Comparison of ENCODE assay signal across 23 mouse cellular contexts in genomic region chr3:145115169-145115568, GRCm38 (mm10). TPM values are rescaled to one million over a fixed set of nuclear protein-coding genes. Genes with fewer than 3 reads are reported as not detected.
"Had no signal": no experiment of that assay in that cellular context is flagged by ENCODE, and none has a peak within 500 bp of the region (broad histone marks: within the 10 kb centered on the region; RNA-seq: fewer than 3 reads in every experiment).

No protein-coding gene starts in this region.

- H3K9ac ChIP-seq: limb, embryonic 12.5 days; limb, embryonic 15.5 days; lung, embryonic 15.5 days; midbrain, embryonic 12.5 days; midbrain, embryonic 15.5 days; neural tube, embryonic 12.5 days; neural tube, embryonic 15.5 days had no signal

- H3K4me3 ChIP-seq: limb, embryonic 12.5 days; limb, embryonic 15.5 days; lung, embryonic 15.5 days; midbrain, embryonic 12.5 days; midbrain, embryonic 15.5 days; neural tube, embryonic 12.5 days; neural tube, embryonic 15.5 days had no signal

- H3K27ac ChIP-seq: limb, embryonic 12.5 days; limb, embryonic 15.5 days; lung, embryonic 15.5 days; midbrain, embryonic 12.5 days; midbrain, embryonic 15.5 days; neural tube, embryonic 12.5 days; neural tube, embryonic 15.5 days had no signal

- H3K27me3 ChIP-seq: limb, embryonic 12.5 days; limb, embryonic 15.5 days; lung, embryonic 15.5 days; midbrain, embryonic 12.5 days; midbrain, embryonic 15.5 days; neural tube, embryonic 12.5 days; neural tube, embryonic 15.5 days had no signal

- H3K9me3 ChIP-seq: limb, embryonic 12.5 days; limb, embryonic 15.5 days; lung, embryonic 15.5 days; midbrain, embryonic 12.5 days; midbrain, embryonic 15.5 days; neural tube, embryonic 12.5 days; neural tube, embryonic 15.5 days had no signal

- H3K4me2 ChIP-seq: limb, embryonic 12.5 days; limb, embryonic 15.5 days; lung, embryonic 15.5 days; midbrain, embryonic 12.5 days; midbrain, embryonic 15.5 days; neural tube, embryonic 12.5 days; neural tube, embryonic 15.5 days had no signal

- H3K36me3 ChIP-seq: limb, embryonic 12.5 days; limb, embryonic 15.5 days; lung, embryonic 15.5 days; midbrain, embryonic 12.5 days; midbrain, embryonic 15.5 days; neural tube, embryonic 12.5 days; neural tube, embryonic 15.5 days had no signal

- ATAC-seq: intestine, postnatal 0 days; midbrain, embryonic 15.5 days had no signal

- DNase-seq: kidney, adult 2 months; kidney, postnatal 14 days; kidney, postnatal 4 days; left cerebral cortex, postnatal 4 days; lung, postnatal 10 days; lung, postnatal 4 days; retina, postnatal 1 day; right cerebral cortex, postnatal 25 days; spleen, adult 18-20 months; thymus, adult 18-20 months; thymus, postnatal 36 days had no signal

RNA-seq across cellular contexts. Expression of gene Clca2, which starts 15.9 kb away (rescaled TPM):
- total RNA-seq: layer of hippocampus, adult 18-20 months; left cerebral cortex, adult 8-10 months; left cerebral cortex, postnatal 14 days; left cerebral cortex, postnatal 4 days had no signal
- polyA plus RNA-seq: liver, embryonic 16.5 days; neural tube, embryonic 15.5 days had no signal
